ENCODE assay signal across 8 mouse cellular contexts in the genomic region with DNA sequence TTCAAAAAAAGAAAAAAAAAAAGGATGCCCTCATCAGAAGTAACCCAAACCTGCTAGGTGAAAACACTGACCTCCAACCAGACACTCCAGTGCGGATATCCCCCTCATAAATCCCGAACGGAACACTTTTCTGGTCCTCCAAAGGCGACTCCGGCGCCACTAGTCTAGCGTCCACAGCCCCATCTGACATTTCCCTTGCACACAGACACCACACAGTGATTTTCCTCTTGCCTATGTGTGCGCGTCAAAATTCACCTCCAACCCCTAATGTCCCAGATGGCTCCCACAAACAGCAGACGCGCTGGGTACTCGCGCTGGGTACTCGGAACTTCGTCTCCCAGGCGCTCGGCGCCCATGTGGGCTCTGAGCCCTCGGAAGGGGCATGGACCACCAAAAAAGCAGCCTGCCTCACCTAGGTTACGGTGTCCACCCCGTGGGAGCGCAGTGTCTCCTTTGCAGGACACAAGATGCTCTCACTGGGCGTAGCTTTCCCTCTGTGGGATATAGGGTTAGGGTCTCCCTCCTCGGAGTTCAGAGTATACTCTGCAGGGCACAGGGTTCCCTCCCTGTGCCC. TPM values are rescaled to one million over a fixed set of nuclear protein-coding genes. Genes with fewer than 3 reads are reported as not detected.
DNase-seq lines count a peak whose midpoint lies in the region; ATAC-seq and TF ChIP-seq lines count a peak whose summit lies in the region.

No protein-coding gene starts in this region.

- H3K27ac ChIP-seq in forebrain, embryonic 11.5 days (ENCODE audit: low read depth, low read length), result no peak overlapping the region
- H3K27ac ChIP-seq in limb, embryonic 10.5 days, result peak overlapping the region; percentile 88
- no peak overlapping the region for H3K27ac ChIP-seq in small intestine, adult 2 months (ENCODE audit: insufficient read depth, low read depth, low read length)

- peak overlapping the region; percentile 65 for H3K9ac ChIP-seq in forebrain, embryonic 11.5 days (ENCODE audit: low read length)

- DNase-seq in retina, postnatal 1 day, result peak; percentile 22
- no peak for DNase-seq in retina, embryonic 14.5 days (ENCODE audit: low spot score)
- no peak for DNase-seq in forebrain, embryonic 11.5 days (ENCODE audit: low spot score)
- peak; percentile 50 for DNase-seq in limb, embryonic 10.5 days (ENCODE audit: low spot score)
- DNase-seq in gastrocnemius, postnatal 4 days (ENCODE audit: low spot score in 2 of 2), result no peak
- no peak for DNase-seq in thymus, postnatal 25 days
- DNase-seq in MN1 (ENCODE audit: low spot score), result no peak

- H3K4me1 ChIP-seq in forebrain, embryonic 11.5 days (replicated peaks; ENCODE audit: control insufficient read depth, insufficient read depth, low read length), result peaks cover 4% of the 10 kb centered on the region
- peaks cover 31% of the 10 kb centered on the region for H3K4me1 ChIP-seq in limb, embryonic 10.5 days
- peaks cover 9% of the 10 kb centered on the region for H3K4me1 ChIP-seq in small intestine, adult 2 months (ENCODE audit: control insufficient read depth, insufficient read depth, insufficient read length, low read length)

- no peak for ATAC-seq in forebrain, embryonic 11.5 days (replicated peaks; ENCODE audit: low FRiP score)

- H3K36me3 ChIP-seq in forebrain, embryonic 11.5 days (ENCODE audit: control insufficient read depth, insufficient read depth, low read length), result no peaks in the 10 kb centered on the region
- H3K36me3 ChIP-seq in limb, embryonic 10.5 days, result no peaks in the 10 kb centered on the region
- no peaks in the 10 kb centered on the region for H3K36me3 ChIP-seq in small intestine, adult 2 months (ENCODE audit: control insufficient read depth, insufficient read depth, low read length)

- H3K27me3 ChIP-seq in forebrain, embryonic 11.5 days (ENCODE audit: control insufficient read depth, insufficient read depth, low read length), result peaks cover 13% of the 10 kb centered on the region
- H3K27me3 ChIP-seq in limb, embryonic 10.5 days (ENCODE audit: low read depth, poor library complexity, severe bottlenecking), result peaks cover 30% of the 10 kb centered on the region
- peaks cover 14% of the 10 kb centered on the region for H3K27me3 ChIP-seq in small intestine, adult 2 months (ENCODE audit: control insufficient read depth, insufficient read depth, low read length)

- H3K4me2 ChIP-seq in forebrain, embryonic 11.5 days (ENCODE audit: low read depth, low read length, severe bottlenecking), result peak overlapping the region; percentile 98

- no peaks in the 10 kb centered on the region for H3K9me3 ChIP-seq in forebrain, embryonic 11.5 days (ENCODE audit: control insufficient read depth, low read length)
- H3K9me3 ChIP-seq in limb, embryonic 10.5 days (replicated peaks), result no peaks in the 10 kb centered on the region

- TF ChIP-seq POLR2A in small intestine, adult 2 months (IDR thresholded peaks at IDR 0.05; ENCODE audit: low read depth, low read length), result no peak

- 5% methylated on average over 24 of the region's 24 CpGs for WGBS in forebrain, embryonic 11.5 days
- 5% methylated on average over 24 of the region's 24 CpGs for WGBS in limb, embryonic 10.5 days
- 18% methylated on average over 24 of the region's 24 CpGs for WGBS in small intestine, adult 2 months

- TF ChIP-seq CTCF in small intestine, adult 2 months (IDR thresholded peaks at IDR 0.05; ENCODE audit: extremely low read depth, insufficient read length, insufficient replicate concordance, low read depth, low read length), result no peak

- H3K4me3 ChIP-seq in forebrain, embryonic 11.5 days (ENCODE audit: low read depth, low read length), result peak overlapping the region; percentile 75
- H3K4me3 ChIP-seq in limb, embryonic 10.5 days, result peak overlapping the region; percentile 78
- H3K4me3 ChIP-seq in small intestine, adult 2 months (ENCODE audit: low read depth, low read length), result peak overlapping the region; percentile 63

RNA-seq across cellular contexts. Expression of gene Adarb1, which starts 1.3 kb away (rescaled TPM):
- polyA plus RNA-seq in forebrain, embryonic 11.5 days (2014; fragmentation: Nextera tagmentation; extraction: Ambion mirVana), result 6.2 TPM in 2 replicates
- 4.9 and 5.0 TPM in 2 replicates for polyA plus RNA-seq in limb, embryonic 10.5 days (2016; fragmentation: Nextera tagmentation; extraction: Ambion mirVana)
- polyA plus RNA-seq in small intestine, adult 2 months (2012; rRNA removed), result 0.76 and 0.79 TPM in 2 replicates
- total RNA-seq in gastrocnemius, postnatal 4 days (2021), result 10 to 100 TPM in 1 of 2 experiments, 1 to 10 TPM in 1; 9.7 to 11.4 TPM

Comparison
In these comparisons a context has a peak if more than half of its experiments do, and no peak if none do; other contexts are left out.
1. DNase-seq: peak in retina, postnatal 1 day (single experiment) and limb, embryonic 10.5 days (single experiment); none in retina, embryonic 14.5 days (single experiment), forebrain, embryonic 11.5 days (single experiment), gastrocnemius, postnatal 4 days (0 of 2), thymus, postnatal 25 days (single experiment) and MN1 (single experiment).
2. Peak in every context shown above with its lines, with median percentiles within 50 percentile points of each other: H3K4me3 ChIP-seq.